ENCODE assay signal across 25 mouse cellular contexts in the genomic region with DNA sequence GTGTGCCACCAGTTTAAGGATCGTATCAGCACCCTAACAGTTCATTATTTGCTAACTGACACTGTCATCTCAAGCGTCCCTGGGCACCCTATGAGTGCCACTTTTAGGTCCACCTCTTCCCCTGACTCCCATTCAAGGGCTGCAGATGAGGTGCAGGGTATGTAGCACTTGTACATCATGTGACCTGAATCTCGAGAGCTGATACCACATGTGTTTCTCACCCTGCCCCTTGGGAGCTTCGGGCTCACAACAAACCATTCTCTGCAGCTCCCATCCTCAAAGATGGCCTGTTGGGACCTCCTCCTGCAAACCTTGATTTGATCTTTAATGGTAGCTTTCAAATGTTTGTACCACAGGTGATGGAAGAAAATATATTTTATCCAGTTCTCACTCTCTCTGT.
"Had no signal": no experiment of that assay in that cellular context is flagged by ENCODE, and none has a peak within 500 bp of the region (broad histone marks: within the 10 kb centered on the region; RNA-seq: fewer than 3 reads in every experiment).

No protein-coding gene starts in this region.

- DNase-seq: cerebellum, adult 8-10 months; cerebellum, adult 9-10 months; cerebellum, adult 9-11 months; cerebellum, postnatal 10 days; cerebellum, postnatal 14 days; cerebellum, postnatal 25 days; cerebellum, postnatal 36 days; embryo, embryonic 11 days; forebrain, postnatal 0 days; gastrocnemius, adult 2 months; gastrocnemius, postnatal 10 days; gastrocnemius, postnatal 14 days; gastrocnemius, postnatal 25 days; gastrocnemius, postnatal 36 days; heart, adult 2 months had no signal

- H3K9me3 ChIP-seq: embryonic facial prominence, embryonic 10.5 days; embryonic facial prominence, embryonic 12.5 days; embryonic facial prominence, embryonic 13.5 days; embryonic facial prominence, embryonic 15.5 days; forebrain, embryonic 10.5 days; forebrain, embryonic 12.5 days; forebrain, embryonic 13.5 days; forebrain, embryonic 15.5 days; heart, embryonic 10.5 days had no signal

- H3K4me3 ChIP-seq: embryonic facial prominence, embryonic 10.5 days; embryonic facial prominence, embryonic 12.5 days; embryonic facial prominence, embryonic 13.5 days; embryonic facial prominence, embryonic 15.5 days; erythroblast, embryonic 14.5 days; forebrain, embryonic 10.5 days; forebrain, embryonic 12.5 days; forebrain, embryonic 13.5 days; forebrain, embryonic 15.5 days; gastrocnemius, adult 2 months; heart, adult 2 months; heart, embryonic 10.5 days had no signal

- H3K27ac ChIP-seq: embryonic facial prominence, embryonic 10.5 days; embryonic facial prominence, embryonic 12.5 days; embryonic facial prominence, embryonic 13.5 days; embryonic facial prominence, embryonic 15.5 days; forebrain, embryonic 10.5 days; forebrain, embryonic 12.5 days; forebrain, embryonic 13.5 days; forebrain, embryonic 15.5 days; gastrocnemius, adult 2 months; heart, adult 2 months; heart, embryonic 10.5 days had no signal

- H3K9ac ChIP-seq: embryonic facial prominence, embryonic 12.5 days; embryonic facial prominence, embryonic 13.5 days; embryonic facial prominence, embryonic 15.5 days; forebrain, embryonic 12.5 days; forebrain, embryonic 13.5 days; forebrain, embryonic 15.5 days; forebrain, postnatal 0 days had no signal

- H3K27me3 ChIP-seq: embryonic facial prominence, embryonic 12.5 days; embryonic facial prominence, embryonic 13.5 days; embryonic facial prominence, embryonic 15.5 days; forebrain, embryonic 12.5 days; forebrain, embryonic 13.5 days; forebrain, embryonic 15.5 days had no signal

- H3K4me2 ChIP-seq: embryonic facial prominence, embryonic 12.5 days; embryonic facial prominence, embryonic 13.5 days; embryonic facial prominence, embryonic 15.5 days; forebrain, embryonic 12.5 days; forebrain, embryonic 13.5 days; forebrain, embryonic 15.5 days had no signal

- H3K36me3 ChIP-seq: embryonic facial prominence, embryonic 10.5 days; embryonic facial prominence, embryonic 12.5 days; embryonic facial prominence, embryonic 13.5 days; embryonic facial prominence, embryonic 15.5 days; forebrain, embryonic 10.5 days; forebrain, embryonic 12.5 days; forebrain, embryonic 15.5 days; heart, embryonic 10.5 days had no signal

- H3K4me1 ChIP-seq: embryonic facial prominence, embryonic 12.5 days; forebrain, embryonic 10.5 days; forebrain, embryonic 12.5 days; forebrain, embryonic 13.5 days; forebrain, embryonic 15.5 days had no signal
